Mouse (Mus musculus) heart, embryonic 11.5 days (tissue): ENCODE results near the gene Cyld. TPM values are rescaled to one million over a fixed set of nuclear protein-coding genes. Genes with fewer than 3 reads are reported as not detected.

Source experiments
- ATAC-seq: fragments of 200-750 bp; cut with Nextera tagmentation; replicated peaks from 2 replicates; pipeline ENCODE4 v1.8.0; 2017; ENCODE audit warnings: moderate library complexity; ENCODE audit not compliant: insufficient number of reproducible peaks, low FRiP score, low TSS enrichment
- H3K27ac ChIP-seq: fragments of 300-500 bp; sonication (generic); 2 replicates; pipeline ENCODE4 v1.5.1; 2014; ENCODE audit warnings: mild to moderate bottlenecking, low read depth, low read length
- H3K27me3 ChIP-seq: fragments of 300-500 bp; sonication (generic); 2 replicates; pipeline ENCODE4 v1.6.1; 2014; ENCODE audit warnings: mild to moderate bottlenecking, low read length, mixed read lengths; ENCODE audit not compliant: control insufficient read depth, insufficient read depth
- H3K36me3 ChIP-seq: fragments of 300-500 bp; sonication (generic); 2 replicates; pipeline ENCODE4 v1.6.1; 2014; ENCODE audit warnings: mild to moderate bottlenecking, low read length, moderate library complexity, mixed read lengths; ENCODE audit not compliant: control insufficient read depth, insufficient read depth
- H3K4me1 ChIP-seq: fragments of 300-500 bp; sonication (generic); 2 replicates; pipeline ENCODE4 v1.6.1; 2014; ENCODE audit warnings: low read length; ENCODE audit not compliant: control insufficient read depth, insufficient read depth
- H3K4me2 ChIP-seq: fragments of 300-500 bp; sonication (generic); 2 replicates; pipeline ENCODE4 v1.6.1; 2014; ENCODE audit warnings: mild to moderate bottlenecking, moderate library complexity
- H3K4me3 ChIP-seq: fragments of 300-500 bp; sonication (generic); 2 replicates; pipeline ENCODE4 v1.5.1; 2014; ENCODE audit warnings: low read depth, low read length
- H3K9ac ChIP-seq: fragments of 300-500 bp; sonication (generic); 2 replicates; pipeline ENCODE4 v1.6.1; 2014; ENCODE audit warnings: mild to moderate bottlenecking, low read depth, low read length, moderate library complexity
- H3K9me3 ChIP-seq: fragments of 300-500 bp; sonication (generic); replicated peaks from 2 replicates; pipeline ENCODE4 v1.6.1; 2016; ENCODE audit warnings: low read length; ENCODE audit not compliant: control insufficient read depth
- WGBS: fragments of 180-500 bp; shearing (Covaris S2); extraction: QIAGEN DNeasy Blood & Tissue Kit; methylation state at CpG from one replicate; pipeline ENCODE4 v1.1.7; 2014; ENCODE audit not compliant: insufficient replicate concordance; 5-methylcytosine and 5-hydroxymethylcytosine counted together
- polyA plus RNA-seq: library from polyadenylated mRNA; unstranded; fragments of >200 nt; fragmentation: Nextera tagmentation; extraction: Ambion mirVana; gene quantifications from 2 replicates; pipeline ENCODE4 v1.2.1, GENCODE M21; 2014

Gene Cyld
- polyA plus RNA-seq, 1 experiment from 2014 or later: 11.5 TPM

GRCm38 (mm10) chr8:88664947-88665346, 31.9 kb upstream of the Cyld start:
- WGBS: 81% methylated on average over 19 of the region's 19 CpGs
- no peak overlapping the region for H3K9ac ChIP-seq
- no peak for ATAC-seq

GRCm38 (mm10) chr8:88666435-88666834, 30.4 kb upstream of the Cyld start:
- 12% methylated on average over 1 of the region's 1 CpGs for WGBS
- H3K4me1 ChIP-seq: no peaks in the 10 kb centered on the region
- no peak overlapping the region for H3K27ac ChIP-seq
- H3K9ac ChIP-seq: no peak overlapping the region
- no peaks in the 10 kb centered on the region for H3K9me3 ChIP-seq
- H3K36me3 ChIP-seq: no peaks in the 10 kb centered on the region
- peaks cover 7% of the 10 kb centered on the region for H3K27me3 ChIP-seq
- H3K4me3 ChIP-seq: no peak overlapping the region
- no peak for ATAC-seq
- no peak overlapping the region for H3K4me2 ChIP-seq

More at GRCm38 (mm10) chr8:88664947-88665346, 31.9 kb upstream of the Cyld start:
- no peaks in the 10 kb centered on the region for H3K36me3 ChIP-seq
- H3K4me2 ChIP-seq: no peak overlapping the region
- no peak overlapping the region for H3K27ac ChIP-seq
- H3K4me3 ChIP-seq: no peak overlapping the region
- peaks cover 7% of the 10 kb centered on the region for H3K27me3 ChIP-seq
- H3K9me3 ChIP-seq: no peaks in the 10 kb centered on the region
- H3K4me1 ChIP-seq: no peaks in the 10 kb centered on the region

- H3K4me1 ChIP-seq: no peaks in the 10 kb centered on the region
These were observed 28.3 kb upstream of the Cyld start for GRCm38 (mm10) chr8:88668400-88669086.

GRCm38 (mm10) chr8:88670782-88671181, 26.0 kb upstream of the Cyld start:
- Histone ChIP-seq H3K9me3 (no peaks in the 10 kb centered on the region), H3K4me2 (no peak overlapping the region), H3K4me3 (no peak overlapping the region), H3K9ac (no peak overlapping the region), H3K4me1 (no peaks in the 10 kb centered on the region), H3K36me3 (no peaks in the 10 kb centered on the region), H3K27ac (no peak overlapping the region), H3K27me3 (peaks cover 2% of the 10 kb centered on the region; the same call in 1 of the 2 replicates)
- WGBS: 74% methylated on average over 6 of the region's 6 CpGs
- ATAC-seq: no peak

More at GRCm38 (mm10) chr8:88668400-88669086, 28.3 kb upstream of the Cyld start:
- H3K27me3 ChIP-seq: peaks cover 4% of the 10 kb centered on the region; the same call in 1 of the 2 replicates
- no peak overlapping the region for H3K27ac ChIP-seq
- H3K4me2 ChIP-seq: no peak overlapping the region
- H3K9ac ChIP-seq: no peak overlapping the region
- WGBS: 77% methylated on average over 13 of the region's 14 CpGs
- no peaks in the 10 kb centered on the region for H3K9me3 ChIP-seq
- no peaks in the 10 kb centered on the region for H3K36me3 ChIP-seq
- ATAC-seq: no peak
- H3K4me3 ChIP-seq: no peak overlapping the region

- no peak overlapping the region for H3K4me3 ChIP-seq
These were observed 25.3 kb upstream of the Cyld start for GRCm38 (mm10) chr8:88671575-88671974.

GRCm38 (mm10) chr8:88673859-88674258, 23.0 kb upstream of the Cyld start:
- Histone ChIP-seq H3K36me3 (no peaks in the 10 kb centered on the region), H3K4me2 (no peak overlapping the region), H3K27ac (no peak overlapping the region), H3K9ac (no peak overlapping the region), H3K27me3 (peaks cover 2% of the 10 kb centered on the region; the same call in 1 of the 2 replicates), H3K4me3 (no peak overlapping the region), H3K4me1 (no peaks in the 10 kb centered on the region), H3K9me3 (no peaks in the 10 kb centered on the region)
- ATAC-seq: no peak
- WGBS: 79% methylated on average over 5 of the region's 5 CpGs

More at GRCm38 (mm10) chr8:88671575-88671974, 25.3 kb upstream of the Cyld start:
- Histone ChIP-seq H3K4me2 (no peak overlapping the region), H3K27ac (no peak overlapping the region), H3K36me3 (no peaks in the 10 kb centered on the region), H3K27me3 (peaks cover 2% of the 10 kb centered on the region; the same call in 1 of the 2 replicates), H3K9me3 (no peaks in the 10 kb centered on the region), H3K4me1 (no peaks in the 10 kb centered on the region), H3K9ac (no peak overlapping the region)
- ATAC-seq: no peak
- WGBS: 81% methylated on average over 10 of the region's 10 CpGs

GRCm38 (mm10) chr8:88675372-88676165, 21.3 kb upstream of the Cyld start:
- H3K4me2 ChIP-seq: no peak overlapping the region
- H3K36me3 ChIP-seq: no peaks in the 10 kb centered on the region
- no peak overlapping the region for H3K9ac ChIP-seq
- no peak overlapping the region for H3K27ac ChIP-seq
- no peak overlapping the region for H3K4me3 ChIP-seq
- no peaks in the 10 kb centered on the region for H3K9me3 ChIP-seq
- WGBS: 80% methylated on average over 12 of the region's 12 CpGs
- no peak for ATAC-seq
- no peaks in the 10 kb centered on the region; the same call in 1 of the 2 replicates for H3K27me3 ChIP-seq
- H3K4me1 ChIP-seq: no peaks in the 10 kb centered on the region

- ATAC-seq: no peak
- no peaks in the 10 kb centered on the region for H3K9me3 ChIP-seq
- no peaks in the 10 kb centered on the region for H3K36me3 ChIP-seq
- WGBS: 79% methylated on average over 8 of the region's 8 CpGs
- no peak overlapping the region for H3K9ac ChIP-seq
- no peaks in the 10 kb centered on the region; the same call in 1 of the 2 replicates for H3K27me3 ChIP-seq
- H3K4me2 ChIP-seq: no peak overlapping the region
- H3K4me3 ChIP-seq: no peak overlapping the region
- no peaks in the 10 kb centered on the region for H3K4me1 ChIP-seq
- no peak overlapping the region for H3K27ac ChIP-seq
These were observed 19.8 kb upstream of the Cyld start for GRCm38 (mm10) chr8:88677071-88677470.
